Mouse (Mus musculus): ENCODE measurements around the gene Stc2.

GRCm38 (mm10) chr11:31398604-31399003 lies 28.7 kb upstream of the Stc2 start:
- TF ChIP-seq CTCF (IDR thresholded peaks at IDR 0.05; ENCODE audit: low read depth) (no peak), EP300 (IDR thresholded peaks at IDR 0.05; ENCODE audit: low read depth) (no peak)

All from liver, embryonic 14.5 days (tissue).